Mouse (Mus musculus) layer of hippocampus, postnatal 25 days (tissue): ENCODE data around the gene Nlrp10. TPM values are rescaled to one million over a fixed set of nuclear protein-coding genes. Genes with fewer than 3 reads are reported as not detected.

Source experiments
- DNase-seq, 2 experiments: peaks; one replicate each; pipeline ENCODE4 v3.0.0; 2022; ENCODE audit warnings: mixed read lengths in 2 of 2, low spot score in 1 of 2; ENCODE audit errors: extremely low spot score in 1 of 2
- total RNA-seq, 2 experiments: library from RNA; stranded (reverse); gene quantifications; 2 replicates each; pipeline ENCODE4 v1.2.3; 2021

Nlrp10 gene
- total RNA-seq, 2 experiments from 2014 or later = 0.49 to 0.52 TPM

DNA sequence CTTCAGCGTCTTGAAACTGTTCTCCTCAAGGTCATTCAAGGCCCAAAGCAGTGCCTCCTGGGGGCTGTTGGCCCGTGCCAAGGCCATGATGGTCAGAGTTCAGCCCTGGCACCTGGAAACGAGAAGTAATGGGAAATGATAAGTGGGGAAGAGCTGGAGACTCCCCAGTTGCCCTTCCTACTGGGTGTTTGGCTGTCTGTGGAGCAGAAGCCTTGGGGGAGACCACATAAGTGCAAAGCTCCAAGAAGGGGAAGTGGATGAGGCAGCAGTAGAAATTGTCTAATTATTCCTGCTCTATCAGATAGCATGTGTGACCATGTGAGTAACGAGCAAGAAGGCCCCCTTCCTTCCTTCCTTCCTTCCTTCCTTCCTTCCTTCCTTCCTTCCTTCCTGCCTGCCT, 2.9 kb downstream of the Nlrp10 start:
- no peak for DNase-seq

DNA sequence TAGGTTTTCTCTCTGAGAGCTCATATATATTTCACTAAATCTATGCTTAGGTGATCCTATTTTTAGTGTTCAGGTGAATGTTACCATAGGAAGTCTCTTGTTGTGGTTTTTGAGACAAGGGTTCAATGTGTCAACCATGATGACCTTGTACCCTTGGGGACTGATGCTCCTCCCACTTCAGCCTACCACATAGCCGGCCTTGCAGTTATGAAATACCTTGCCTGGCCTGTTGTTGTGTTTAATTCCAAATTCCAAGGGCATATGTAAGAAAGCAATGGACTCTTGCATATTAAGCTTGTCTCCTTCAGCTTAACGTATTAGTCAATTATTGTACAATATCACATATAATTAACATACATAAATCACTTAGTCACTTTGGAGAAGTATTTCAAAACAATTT, 26.0 kb downstream of the Nlrp10 start:
- DNase-seq = no peak

DNA sequence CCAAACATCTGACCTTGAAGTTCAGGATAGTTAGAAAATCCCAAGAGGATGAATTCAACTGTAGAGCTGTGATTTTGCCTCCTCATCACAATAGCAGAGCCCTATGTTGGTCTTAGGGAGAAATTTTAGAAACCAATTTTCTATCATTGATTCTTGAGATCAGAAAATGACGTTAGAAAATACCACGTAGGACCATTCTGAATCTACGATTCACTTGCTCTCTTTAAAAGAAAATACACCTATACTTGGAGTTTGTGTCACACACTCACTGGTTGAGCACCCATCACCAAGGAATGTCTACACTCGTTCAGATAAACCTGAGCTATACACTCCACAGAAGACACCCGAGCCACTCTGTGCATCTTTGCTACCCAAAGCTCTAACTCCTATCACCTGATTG, 35.7 kb downstream of the Nlrp10 start, which contains the start of gene Olfr519:
Gene Olfr519, minus strand, starts transcription at position 101 of the 400 bp plus-strand sequence.
- DNase-seq = no peak

DNA sequence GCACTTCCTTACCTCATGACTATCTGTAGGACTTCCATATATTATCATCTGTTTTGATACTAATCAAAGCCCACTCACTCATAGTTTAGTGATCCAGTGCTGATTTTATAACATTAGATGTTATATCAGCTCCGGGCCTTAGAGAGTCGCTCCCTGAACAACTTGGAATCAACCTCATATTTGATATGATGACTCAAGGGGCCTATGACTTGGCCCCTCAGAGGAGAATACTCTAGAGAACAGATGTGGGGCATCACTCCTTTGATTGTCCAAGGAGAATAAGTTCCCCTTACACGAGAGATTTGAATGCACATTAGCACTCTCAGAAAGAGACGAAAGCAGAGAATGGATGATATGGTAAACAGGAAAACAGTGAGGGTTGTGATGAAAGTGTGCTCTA, 45.1 kb downstream of the Nlrp10 start, which contains the start of gene Olfr518:
Gene Olfr518, minus strand, starts transcription at position 101 of the 400 bp plus-strand sequence.
- DNase-seq = no peak

DNA sequence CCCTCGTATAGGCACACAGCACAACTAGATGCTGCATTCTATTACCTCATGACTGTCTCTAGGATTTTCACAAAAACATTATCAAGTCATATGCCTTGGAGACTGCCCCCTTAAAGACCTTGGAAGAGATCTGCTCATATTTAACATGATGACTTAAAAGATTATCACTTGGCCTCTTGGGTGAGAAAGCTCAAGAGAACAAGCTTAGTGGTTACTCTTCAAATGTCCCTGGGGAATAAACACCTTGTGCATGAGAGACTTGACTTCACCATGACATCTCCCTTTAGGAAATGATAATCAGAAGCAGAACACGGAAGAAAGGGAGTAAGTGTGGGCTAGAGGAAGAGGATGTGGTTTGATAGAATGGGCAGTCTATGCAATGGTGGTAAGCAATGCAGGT, 57.7 kb downstream of the Nlrp10 start, which contains the start of gene Olfr517:
Gene Olfr517, minus strand, starts transcription at position 101 of the 400 bp plus-strand sequence.
- DNase-seq = no peak

Other genes starting within 250 kb of the Nlrp10 start
- gene Olfr512, start 216.9 kb downstream of the Nlrp10 start, total RNA-seq = not detected
- not detected for gene Olfr513, start 179.2 kb downstream of the Nlrp10 start, total RNA-seq
- not detected for gene Olfr514, start 104.2 kb downstream of the Nlrp10 start, total RNA-seq
- gene Olfr516, start 79.6 kb downstream of the Nlrp10 start, total RNA-seq = not detected
- not detected for gene Olfr517, start 57.8 kb downstream of the Nlrp10 start, total RNA-seq
- gene Olfr518, start 45.2 kb downstream of the Nlrp10 start, total RNA-seq = not detected
- gene Olfr519, start 35.8 kb downstream of the Nlrp10 start, total RNA-seq = not detected
- gene Eif3f, start 4.2 kb upstream of the Nlrp10 start, total RNA-seq = 10 to 100 TPM; 90.6 to 92.9 TPM
- gene Tub, start 20.2 kb upstream of the Nlrp10 start, total RNA-seq = 100 to 1,000 TPM; 159 to 187 TPM
- 10 to 100 TPM; 64.5 to 68.9 TPM for gene Ric3, start 153.2 kb upstream of the Nlrp10 start, total RNA-seq
- 10 to 100 TPM; 63.2 to 72.8 TPM for gene Lmo1, start 245.0 kb upstream of the Nlrp10 start, total RNA-seq